Mouse (Mus musculus) adrenal gland, postnatal 14 days (tissue): ENCODE results near the gene Park7. TPM values are rescaled to one million over a fixed set of nuclear protein-coding genes. Genes with fewer than 3 reads are reported as not detected.
"Not testable (repeated sequence)": the region's sequence is repeated elsewhere in the genome, so short reads cannot be mapped to it uniquely, and the experiment has no call there.

Experiments
- DNase-seq: peaks from one replicate; pipeline ENCODE4 v3.0.0; 2021; ENCODE audit warnings: mixed read lengths
- total RNA-seq: library from RNA; stranded (reverse); gene quantifications from 2 replicates; pipeline ENCODE4 v1.2.3, GENCODE M21; 2021

Gene Park7
- total RNA-seq, 1 experiment from 2014 or later, result 259 TPM

GRCm38 (mm10) chr4:150874416-150874815 lies 39.8 kb downstream of the Park7 start:
- not testable (repeated sequence) for DNase-seq

- no peak for DNase-seq
Measured at GRCm38 (mm10) chr4:150872681-150873080, 41.6 kb downstream of the Park7 start.

GRCm38 (mm10) chr4:150872139-150872651 lies 42.0 kb downstream of the Park7 start:
- peak; percentile 73 for DNase-seq

- peak; percentile 84 for DNase-seq
Measured at GRCm38 (mm10) chr4:150871392-150872138, 42.7 kb downstream of the Park7 start.

- DNase-seq, result peak; percentile 32
Measured at GRCm38 (mm10) chr4:150870963-150871391, 43.3 kb downstream of the Park7 start.

- DNase-seq, result peak; percentile 82
Measured at GRCm38 (mm10) chr4:150869276-150870197, 44.7 kb downstream of the Park7 start.

- DNase-seq, result no peak
Measured at GRCm38 (mm10) chr4:150868859-150869258, 45.4 kb downstream of the Park7 start.

- no peak for DNase-seq
Measured at GRCm38 (mm10) chr4:150868161-150868560, 46.1 kb downstream of the Park7 start.

- no peak for DNase-seq
Measured at GRCm38 (mm10) chr4:150866494-150866893, 47.7 kb downstream of the Park7 start.

GRCm38 (mm10) chr4:150866069-150866468 lies 48.2 kb downstream of the Park7 start:
- DNase-seq, result no peak

- DNase-seq, result no peak
Measured at GRCm38 (mm10) chr4:150865371-150865770, 48.9 kb downstream of the Park7 start.

GRCm38 (mm10) chr4:150862626-150863375 lies 51.4 kb downstream of the Park7 start:
- DNase-seq, result no peak

- DNase-seq, result no peak
Measured at GRCm38 (mm10) chr4:150861161-150861560, 53.1 kb downstream of the Park7 start.

GRCm38 (mm10) chr4:150860526-150860925 lies 53.7 kb downstream of the Park7 start:
- DNase-seq, result no peak

GRCm38 (mm10) chr4:150855346-150855745 lies 58.9 kb downstream of the Park7 start:
- peak; percentile 60 for DNase-seq

- peak; percentile 98 for DNase-seq
Measured at GRCm38 (mm10) chr4:150854839-150855246, 59.4 kb downstream of the Park7 start.

GRCm38 (mm10) chr4:150853680-150854461 lies 60.4 kb downstream of the Park7 start, which contains the start of gene Errfi1:
Gene Errfi1, plus strand, starts transcription at chr4:150853919.
- peak; percentile 41 for DNase-seq

- peak; percentile 30 for DNase-seq
Measured at GRCm38 (mm10) chr4:150852479-150852878, 61.8 kb downstream of the Park7 start.

- no peak for DNase-seq
Measured at GRCm38 (mm10) chr4:150852045-150852444, 62.2 kb downstream of the Park7 start.

- no peak for DNase-seq
Measured at GRCm38 (mm10) chr4:150850893-150851292, 63.3 kb downstream of the Park7 start.

GRCm38 (mm10) chr4:150849964-150850363 lies 64.3 kb downstream of the Park7 start:
- no peak for DNase-seq
